Mouse (Mus musculus): ENCODE measurements around the gene Rbm46.

Rbm46 gene

GRCm38 (mm10) chr3:82876372-82876739 is at the start of gene Rbm46:
Gene Rbm46 (minus strand): TSS chr3:82876483.
- DNase-seq, result peak; percentile 22 to 34

GRCm38 (mm10) chr3:82915632-82916031 is 39.3 kb upstream of the Rbm46 start:
- no peak for DNase-seq

GRCm38 (mm10) chr3:82908671-82909070 is 32.4 kb upstream of the Rbm46 start:
- DNase-seq, result no peak

GRCm38 (mm10) chr3:82904211-82904908 is 28.1 kb upstream of the Rbm46 start:
- DNase-seq, result no peak

GRCm38 (mm10) chr3:82903613-82904205 is 27.4 kb upstream of the Rbm46 start, which contains the start of gene Lrat:
Gene Lrat (minus strand): TSS chr3:82903973.
- peak in 1 of 2 experiments; percentile 5 for DNase-seq

- DNase-seq, result no peak
Observed at GRCm38 (mm10) chr3:82902757-82903612, 26.7 kb upstream of the Rbm46 start.

GRCm38 (mm10) chr3:82888842-82889241 is 12.6 kb upstream of the Rbm46 start:
- no peak for DNase-seq

- DNase-seq, result peak; percentile 9 to 16
Observed at GRCm38 (mm10) chr3:82877258-82877657, 975 bp upstream of the Rbm46 start.

GRCm38 (mm10) chr3:82875671-82876371 is 462 bp downstream of the Rbm46 start:
- DNase-seq, result peak in 1 of 2 experiments; percentile 8

GRCm38 (mm10) chr3:82857414-82858077 is 18.7 kb downstream of the Rbm46 start:
- peak; percentile 33 to 49 for DNase-seq

GRCm38 (mm10) chr3:82825165-82825564 is 51.1 kb downstream of the Rbm46 start:
- no peak for DNase-seq

GRCm38 (mm10) chr3:82811851-82812250 is 64.4 kb downstream of the Rbm46 start:
- DNase-seq, result no peak

GRCm38 (mm10) chr3:82810334-82811120 is 65.8 kb downstream of the Rbm46 start:
- no peak for DNase-seq

GRCm38 (mm10) chr3:82809769-82810168 is 66.5 kb downstream of the Rbm46 start:
- no peak for DNase-seq

- no peak for DNase-seq
Observed at GRCm38 (mm10) chr3:82808323-82808911, 67.9 kb downstream of the Rbm46 start.

- no peak for DNase-seq
Observed at GRCm38 (mm10) chr3:82805291-82805690, 71.0 kb downstream of the Rbm46 start.

GRCm38 (mm10) chr3:82800470-82800843 is 75.8 kb downstream of the Rbm46 start:
- no peak for DNase-seq

GRCm38 (mm10) chr3:82799735-82800469 is 76.4 kb downstream of the Rbm46 start:
- peak; percentile 46 to 73 for DNase-seq

- DNase-seq, result no peak
Observed at GRCm38 (mm10) chr3:82793656-82794055, 82.6 kb downstream of the Rbm46 start.

- DNase-seq, result no peak
Observed at GRCm38 (mm10) chr3:82791663-82792062, 84.6 kb downstream of the Rbm46 start.
